Mouse (Mus musculus) G1E (cell line): Measurements from ENCODE around the gene Sptb.

ENCODE experiments used
- CTCF ChIP-seq: IDR thresholded peaks from 2 replicates; pipeline ENCODE4 v1.5.1; 2012; ENCODE audit warnings: low read depth, low read length, inconsistent platforms, mixed read lengths
- GATA1 ChIP-seq: IDR thresholded peaks from 2 replicates; pipeline ENCODE4 v1.6.1; 2012; ENCODE audit warnings: borderline replicate concordance, low read length, inconsistent platforms, mixed read lengths
- GATA2 ChIP-seq: IDR thresholded peaks from 2 replicates; pipeline ENCODE4 v1.6.1; 2012; ENCODE audit warnings: low read depth, low read length, inconsistent platforms, borderline replicate concordance
- POLR2AphosphoS5 ChIP-seq: IDR thresholded peaks from 2 replicates; pipeline ENCODE4 v1.6.1; 2012; ENCODE audit warnings: low read depth, low read length, inconsistent platforms; ENCODE audit not compliant: insufficient replicate concordance
- TAL1 ChIP-seq: conservative IDR thresholded peaks from 2 replicates; pipeline ENCODE4 v1.6.1; 2012; ENCODE audit warnings: low read depth, low read length, inconsistent platforms, mixed read lengths

DNA sequence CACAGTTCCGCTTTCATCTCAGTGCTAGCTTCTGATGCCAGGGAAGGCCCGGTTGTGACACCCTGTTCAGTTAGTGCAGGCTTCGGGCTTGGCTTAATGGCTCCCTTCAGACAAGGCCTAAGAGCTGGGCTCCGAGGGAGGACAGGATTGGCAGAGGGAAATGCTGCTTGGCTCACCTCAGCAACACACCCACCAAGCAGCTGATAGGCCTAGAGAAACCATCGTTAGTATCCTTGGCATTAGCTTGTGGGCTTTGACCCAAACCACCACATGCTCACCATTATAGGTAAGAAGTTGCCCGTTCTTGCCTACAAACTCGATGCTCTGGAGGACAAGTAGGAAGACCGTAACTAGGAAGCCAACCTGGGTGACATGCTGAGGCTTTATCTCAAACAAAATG is 38.3 kb downstream of the Sptb start:
- no peak for TF ChIP-seq TAL1
- TF ChIP-seq CTCF, result no peak
- TF ChIP-seq GATA1, result no peak
- TF ChIP-seq GATA2, result no peak
- TF ChIP-seq POLR2AphosphoS5, result no peak
